Mouse (Mus musculus) MEL (cell line): Measurements from ENCODE around the gene Dnttip2.

Source experiments
- BHLHE40 ChIP-seq: IDR thresholded peaks from 2 replicates; pipeline ENCODE4 v1.6.1; 2012; ENCODE audit warnings: low read depth, mild to moderate bottlenecking, inconsistent platforms, low read length, improper control_type of control experiment, borderline replicate concordance
- CTCF ChIP-seq, 3 experiments: IDR thresholded peaks in 2 of 3; conservative IDR thresholded peaks in 1 of 3; 2 replicates each; pipeline ENCODE4 v1.5.1; 2011 to 2012; ENCODE audit warnings: low read length in 3 of 3, low read depth in 2 of 3, mild to moderate bottlenecking in 2 of 3, improper control_type of control experiment in 1 of 3, inconsistent platforms in 1 of 3, mixed read lengths in 1 of 3, moderate library complexity in 1 of 3; ENCODE audit not compliant: control insufficient read depth in 1 of 3, insufficient read depth in 1 of 3, poor library complexity in 1 of 3, severe bottlenecking in 1 of 3
- GATA1 ChIP-seq: IDR thresholded peaks from 2 replicates; pipeline ENCODE4 v1.6.1; 2011; ENCODE audit warnings: low read depth, low read length, improper control_type of control experiment
- JUND ChIP-seq: IDR thresholded peaks from 2 replicates; pipeline ENCODE4 v1.6.1; 2011; ENCODE audit warnings: low read depth, mild to moderate bottlenecking, improper control_type of control experiment, low read length
- MAX ChIP-seq: IDR thresholded peaks from 2 replicates; pipeline ENCODE4 v1.6.1; 2011; ENCODE audit warnings: low read length, improper control_type of control experiment
- MEF2A ChIP-seq: IDR thresholded peaks from 2 replicates; pipeline ENCODE4 v1.6.1; 2014; ENCODE audit warnings: low read depth, mild to moderate bottlenecking, inconsistent platforms, low read length, improper control_type of control experiment; ENCODE audit not compliant: poor library complexity, insufficient replicate concordance, severe bottlenecking; ENCODE audit errors: extremely low read depth
- MYB ChIP-seq: IDR thresholded peaks from 2 replicates; pipeline ENCODE4 v1.6.1; 2011; ENCODE audit warnings: mild to moderate bottlenecking, low read depth, low read length, improper control_type of control experiment
- POLR2A ChIP-seq, 2 experiments: IDR thresholded peaks; 2 replicates each; pipeline ENCODE4 v1.6.1; 2011 to 2012; ENCODE audit warnings: low read length in 2 of 2, mild to moderate bottlenecking in 2 of 2, control low read depth in 1 of 2, improper control_type of control experiment in 1 of 2, low read depth in 1 of 2, moderate library complexity in 1 of 2; ENCODE audit not compliant: control insufficient read depth in 1 of 2, insufficient read depth in 1 of 2, poor library complexity in 1 of 2
- POLR2AphosphoS2 ChIP-seq: IDR thresholded peaks from 2 replicates; pipeline ENCODE4 v1.6.1; 2011; ENCODE audit warnings: low read length, improper control_type of control experiment
- TCF12 ChIP-seq: IDR thresholded peaks from 2 replicates; pipeline ENCODE4 v1.6.1; 2014; ENCODE audit warnings: low read depth, mild to moderate bottlenecking, inconsistent platforms, low read length, improper control_type of control experiment, moderate library complexity
- UBTF ChIP-seq: IDR thresholded peaks from 2 replicates; pipeline ENCODE4 v1.6.1; 2012; ENCODE audit warnings: low read depth, mild to moderate bottlenecking, inconsistent platforms, low read length, improper control_type of control experiment, moderate library complexity, borderline replicate concordance; ENCODE audit not compliant: insufficient read depth
- USF1 ChIP-seq: IDR thresholded peaks from 2 replicates; pipeline ENCODE4 v1.6.1; 2014; ENCODE audit warnings: low read depth, mild to moderate bottlenecking, inconsistent platforms, low read length, improper control_type of control experiment, moderate library complexity
- ZC3H11A ChIP-seq: IDR thresholded peaks from 2 replicates; pipeline ENCODE4 v1.6.1; 2012; ENCODE audit warnings: low read depth, mild to moderate bottlenecking, inconsistent platforms, low read length, improper control_type of control experiment
- ZNF384 ChIP-seq: IDR thresholded peaks from 2 replicates; pipeline ENCODE4 v1.6.1; 2012; ENCODE audit warnings: low read depth, mild to moderate bottlenecking, inconsistent platforms, low read length, improper control_type of control experiment

DNA sequence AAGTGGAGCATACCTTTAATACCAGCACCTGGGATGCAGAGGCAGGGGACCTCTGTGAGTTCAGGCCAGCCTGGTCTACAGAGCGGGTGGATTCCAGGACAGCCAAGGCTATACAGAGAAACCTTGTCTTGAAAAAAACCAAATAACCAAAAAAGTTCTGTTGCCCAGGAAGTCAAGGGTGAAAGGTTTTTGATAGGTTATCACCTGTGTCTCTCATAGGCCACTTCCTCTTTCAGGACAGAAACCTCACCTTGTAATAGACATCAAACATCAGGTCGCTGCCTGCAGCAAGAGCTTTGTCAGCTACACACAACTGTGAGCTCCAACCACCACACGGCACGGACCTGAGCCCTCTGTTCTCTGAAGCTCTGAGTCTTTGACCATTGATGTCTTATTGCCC, 30.4 kb downstream of the Dnttip2 start:
- TF ChIP-seq USF1: no peak
- 0 out of 2 replicates have a peak, but pooled peaks have one; percentile 16 for TF ChIP-seq ZNF384
- no peak for TF ChIP-seq POLR2A (IDR thresholded peaks at IDR 0.05; ENCODE audit: control insufficient read depth in 1 of 2, insufficient read depth in 1 of 2, low read depth in 1 of 2, low read length in 2 of 2, poor library complexity in 1 of 2)
- no peak for TF ChIP-seq MYB
- no peak for TF ChIP-seq JUND
- TF ChIP-seq CTCF (IDR thresholded peaks at IDR 0.05 in 2 of 3, conservative IDR thresholded peaks at IDR 0.05 in 1 of 3; ENCODE audit: control insufficient read depth in 1 of 3, insufficient read depth in 1 of 3, low read depth in 2 of 3, low read length in 3 of 3, poor library complexity in 1 of 3, severe bottlenecking in 1 of 3): no peak
- no peak for TF ChIP-seq MEF2A
- TF ChIP-seq UBTF: no peak
- TF ChIP-seq POLR2AphosphoS2: no peak
- no peak for TF ChIP-seq MAX
- TF ChIP-seq TCF12: no peak
- TF ChIP-seq ZC3H11A: no peak
- TF ChIP-seq GATA1: no peak
- no peak for TF ChIP-seq BHLHE40
